Mouse (Mus musculus): ENCODE data around the gene Spin2f. TPM values are rescaled to one million over a fixed set of nuclear protein-coding genes. Genes with fewer than 3 reads are reported as not detected.
"Not testable (repeated sequence)": the region's sequence is repeated elsewhere in the genome, so short reads cannot be mapped to it uniquely, and the experiment has no call there.

Spin2f gene
- not detected in 2 replicates for polyA plus RNA-seq (2014; fragmentation: Nextera tagmentation; extraction: Ambion mirVana)

GRCm38 (mm10) chrX:31253594-31253993 is at the start of gene Spin2f:
Gene Spin2f, plus strand, starts transcription at chrX:31253894.
- H3K9me3 ChIP-seq (ENCODE audit: control insufficient read depth, low read length); H3K4me1 ChIP-seq (ENCODE audit: control insufficient read depth, insufficient read depth, low read length); H3K4me3 ChIP-seq (ENCODE audit: low read length); ATAC-seq (ENCODE audit: low FRiP score, low TSS enrichment); H3K4me2 ChIP-seq (replicated peaks; ENCODE audit: low read depth, low read length); H3K9ac ChIP-seq (ENCODE audit: low read depth, low read length); H3K36me3 ChIP-seq (ENCODE audit: control insufficient read depth, insufficient read depth, low read length); H3K27ac ChIP-seq (ENCODE audit: low read depth, low read length); H3K27me3 ChIP-seq (ENCODE audit: control insufficient read depth, insufficient read depth, low read length): not testable (repeated sequence)
- 43% methylated on average over 1 of the region's 6 CpGs for WGBS

- not testable (repeated sequence) for H3K27me3 ChIP-seq (ENCODE audit: control insufficient read depth, insufficient read depth, low read length); H3K27ac ChIP-seq (ENCODE audit: low read depth, low read length); ATAC-seq (ENCODE audit: low FRiP score, low TSS enrichment); H3K36me3 ChIP-seq (ENCODE audit: control insufficient read depth, insufficient read depth, low read length); H3K4me3 ChIP-seq (ENCODE audit: low read length); H3K9ac ChIP-seq (ENCODE audit: low read depth, low read length); H3K9me3 ChIP-seq (ENCODE audit: control insufficient read depth, low read length); H3K4me1 ChIP-seq (ENCODE audit: control insufficient read depth, insufficient read depth, low read length); H3K4me2 ChIP-seq (replicated peaks; ENCODE audit: low read depth, low read length)
- 88% methylated on average over 7 of the region's 7 CpGs for WGBS
These were observed 41.6 kb upstream of the Spin2f start for GRCm38 (mm10) chrX:31212136-31212535.

GRCm38 (mm10) chrX:31223536-31223935 is 30.2 kb upstream of the Spin2f start:
- H3K27ac ChIP-seq (ENCODE audit: low read depth, low read length); H3K9me3 ChIP-seq (ENCODE audit: control insufficient read depth, low read length); H3K9ac ChIP-seq (ENCODE audit: low read depth, low read length); ATAC-seq (ENCODE audit: low FRiP score, low TSS enrichment); H3K36me3 ChIP-seq (ENCODE audit: control insufficient read depth, insufficient read depth, low read length); H3K4me2 ChIP-seq (replicated peaks; ENCODE audit: low read depth, low read length); H3K27me3 ChIP-seq (ENCODE audit: control insufficient read depth, insufficient read depth, low read length); H3K4me1 ChIP-seq (ENCODE audit: control insufficient read depth, insufficient read depth, low read length); H3K4me3 ChIP-seq (ENCODE audit: low read length): not testable (repeated sequence)
- 85% methylated on average over 9 of the region's 9 CpGs for WGBS

- H3K9ac ChIP-seq (ENCODE audit: low read depth, low read length); H3K9me3 ChIP-seq (ENCODE audit: control insufficient read depth, low read length); H3K4me3 ChIP-seq (ENCODE audit: low read length); H3K4me1 ChIP-seq (ENCODE audit: control insufficient read depth, insufficient read depth, low read length); H3K27ac ChIP-seq (ENCODE audit: low read depth, low read length); ATAC-seq (ENCODE audit: low FRiP score, low TSS enrichment); H3K4me2 ChIP-seq (replicated peaks; ENCODE audit: low read depth, low read length); H3K27me3 ChIP-seq (ENCODE audit: control insufficient read depth, insufficient read depth, low read length); H3K36me3 ChIP-seq (ENCODE audit: control insufficient read depth, insufficient read depth, low read length): not testable (repeated sequence)
- WGBS = 70% methylated on average over 4 of the region's 4 CpGs
These were observed 18.6 kb upstream of the Spin2f start for GRCm38 (mm10) chrX:31235088-31235487.

- ATAC-seq (ENCODE audit: low FRiP score, low TSS enrichment); H3K4me1 ChIP-seq (ENCODE audit: control insufficient read depth, insufficient read depth, low read length); H3K9ac ChIP-seq (ENCODE audit: low read depth, low read length); H3K4me3 ChIP-seq (ENCODE audit: low read length); H3K4me2 ChIP-seq (replicated peaks; ENCODE audit: low read depth, low read length); H3K27ac ChIP-seq (ENCODE audit: low read depth, low read length); H3K27me3 ChIP-seq (ENCODE audit: control insufficient read depth, insufficient read depth, low read length); H3K36me3 ChIP-seq (ENCODE audit: control insufficient read depth, insufficient read depth, low read length); H3K9me3 ChIP-seq (ENCODE audit: control insufficient read depth, low read length): not testable (repeated sequence)
- 90% methylated on average over 3 of the region's 3 CpGs for WGBS
These were observed 11.9 kb upstream of the Spin2f start for GRCm38 (mm10) chrX:31241754-31242153.

Other genes starting within 250 kb of the Spin2f start
- not detected in 2 replicates for gene Btbd35f29, start 136.2 kb upstream of the Spin2f start, polyA plus RNA-seq (2014; fragmentation: Nextera tagmentation; extraction: Ambion mirVana)
- gene Btbd35f26, start 82.6 kb downstream of the Spin2f start, polyA plus RNA-seq (2014; fragmentation: Nextera tagmentation; extraction: Ambion mirVana) = not detected in 2 replicates
- gene Btbd35f19, start 130.0 kb downstream of the Spin2f start, polyA plus RNA-seq (2014; fragmentation: Nextera tagmentation; extraction: Ambion mirVana) = not detected in 2 replicates

Data from kidney, embryonic 14.5 days (tissue).